Mouse (Mus musculus) kidney, embryonic 16.5 days (tissue): ENCODE results near the gene Omd. TPM values are rescaled to one million over a fixed set of nuclear protein-coding genes. Genes with fewer than 3 reads are reported as not detected.

Experiments
- polyA plus RNA-seq: library from polyadenylated mRNA; unstranded; fragments of >200 nt; fragmentation: Nextera tagmentation; extraction: Ambion mirVana; gene quantifications from 2 replicates; pipeline ENCODE4 v1.2.1, GENCODE M21; 2015

Gene Omd
- polyA plus RNA-seq, 1 experiment from 2014 or later = 1.0 TPM

Other genes with a start within 250 kb of the Omd start
- 27.9 and 29.4 TPM in 2 replicates for gene Bicd2, start 240.9 kb upstream of the Omd start, polyA plus RNA-seq
- gene Ippk, start 161.2 kb upstream of the Omd start, polyA plus RNA-seq = 17.4 and 17.9 TPM in 2 replicates
- gene Tes3-ps, start 89.1 kb upstream of the Omd start, polyA plus RNA-seq = 0.76 and 1.9 TPM in 2 replicates
- 1.1 and 1.3 TPM in 2 replicates for gene Ecm2, start 77.7 kb upstream of the Omd start, polyA plus RNA-seq
- gene Aspn, start 38.0 kb upstream of the Omd start, polyA plus RNA-seq = 16.0 and 19.9 TPM in 2 replicates
- 54.9 and 59.1 TPM in 2 replicates for gene Ogn, start 25.6 kb downstream of the Omd start, polyA plus RNA-seq
- gene Cenpp, start 70.3 kb downstream of the Omd start, polyA plus RNA-seq = 26.2 and 28.6 TPM in 2 replicates
- 15.1 and 15.7 TPM in 2 replicates for gene Nol8, start 70.6 kb downstream of the Omd start, polyA plus RNA-seq
- gene Iars, start 99.6 kb downstream of the Omd start, polyA plus RNA-seq = 79.2 and 87.0 TPM in 2 replicates
- gene Gm30302, start 216.5 kb downstream of the Omd start, polyA plus RNA-seq = not detected in 2 replicates